Comparison of ENCODE assay signal across 23 mouse cellular contexts in the genomic region with DNA sequence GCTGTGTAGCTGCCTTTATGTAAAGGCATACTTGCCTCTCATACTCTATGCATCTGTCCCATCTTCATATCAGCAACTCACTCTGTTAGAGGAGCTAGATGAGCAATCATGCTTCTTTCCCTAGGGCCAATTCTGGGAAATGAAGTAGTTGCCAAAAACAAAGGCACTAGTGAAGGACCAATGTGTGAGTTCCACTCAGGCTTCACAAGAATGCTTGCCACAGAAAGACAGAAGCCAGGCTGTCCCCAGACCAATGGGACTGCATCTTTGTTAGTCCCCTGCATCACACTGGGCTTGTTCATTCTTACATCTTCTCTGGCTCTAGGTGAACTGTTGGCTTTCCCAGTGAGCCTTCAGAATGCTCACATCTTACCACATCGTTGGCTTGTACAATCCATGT.
"Had no signal": no experiment of that assay in that cellular context is flagged by ENCODE, and none has a peak within 500 bp of the region (broad histone marks: within the 10 kb centered on the region; RNA-seq: fewer than 3 reads in every experiment).

No protein-coding gene starts in this region.

- H3K9ac ChIP-seq: heart, embryonic 15.5 days; hindbrain, embryonic 13.5 days; hindbrain, embryonic 15.5 days; limb, embryonic 12.5 days; liver, embryonic 13.5 days; liver, embryonic 15.5 days; liver, postnatal 0 days had no signal

- DNase-seq: gastrocnemius, postnatal 14 days; gastrocnemius, postnatal 36 days; heart, adult 18-20 months; kidney, adult 11 months; kidney, adult 8-10 months; kidney, postnatal 10 days; kidney, postnatal 25 days; kidney, postnatal 4 days; liver; liver, embryonic 13.5 days; liver, postnatal 0 days had no signal

- H3K36me3 ChIP-seq: hindbrain, embryonic 15.5 days; limb, embryonic 12.5 days; liver, embryonic 13.5 days; liver, embryonic 15.5 days had no signal

- H3K9me3 ChIP-seq: heart, embryonic 15.5 days; hindbrain, embryonic 13.5 days; hindbrain, embryonic 15.5 days; limb, embryonic 10.5 days; limb, embryonic 12.5 days; liver, embryonic 13.5 days; liver, embryonic 15.5 days had no signal

- H3K27me3 ChIP-seq: heart, embryonic 15.5 days; hindbrain, embryonic 13.5 days; hindbrain, embryonic 15.5 days; limb, embryonic 12.5 days; liver, embryonic 13.5 days; liver, embryonic 15.5 days had no signal

- ATAC-seq: hindbrain, postnatal 0 days; intestine, embryonic 16.5 days; liver, postnatal 0 days had no signal

- H3K4me3 ChIP-seq: heart, embryonic 15.5 days; hindbrain, embryonic 13.5 days; hindbrain, embryonic 15.5 days; layer of hippocampus, adult 2 months; left cerebral cortex, adult 2 months; limb, embryonic 10.5 days; limb, embryonic 12.5 days; liver, embryonic 13.5 days; liver, embryonic 15.5 days had no signal

- H3K4me2 ChIP-seq: heart, embryonic 11.5 days; heart, embryonic 15.5 days; hindbrain, embryonic 13.5 days; hindbrain, embryonic 15.5 days; limb, embryonic 12.5 days; liver, embryonic 11.5 days; liver, embryonic 13.5 days; liver, embryonic 15.5 days had no signal

- H3K27ac ChIP-seq: heart, embryonic 15.5 days; hindbrain, embryonic 13.5 days; hindbrain, embryonic 15.5 days; hindbrain, postnatal 0 days; layer of hippocampus, adult 2 months; left cerebral cortex, adult 2 months; limb, embryonic 10.5 days; limb, embryonic 12.5 days; liver, embryonic 13.5 days; liver, embryonic 15.5 days had no signal
